Mouse (Mus musculus) CH12F3 (cell line): Measurements from ENCODE around the gene Ccer1.
"Not testable (repeated sequence)": the region's sequence is repeated elsewhere in the genome, so short reads cannot be mapped to it uniquely, and the experiment has no call there.

ENCODE experiments used
- in situ Hi-C: fragments of 300-500 bp; cut with MboI; formaldehyde crosslinking; loops from 2 replicates; pipeline ENCODE4 v1.14.3; 2020; ENCODE audit warnings: low sequenced_read_pairs

Gene Ccer1

GRCm38 (mm10) chr10:97692913-97693312, at the start of gene Ccer1:
Gene Ccer1 (plus strand): TSS chr10:97693059.
- in situ Hi-C loops: loop anchor here (25.0 kb wide), 1 partner anchor 331 kb away; no protein-coding TSS in a partner anchor

- in situ Hi-C loops: no loop called here
These were observed 49.1 kb upstream of the Ccer1 start, which contains the start of gene Epyc for GRCm38 (mm10) chr10:97643768-97644167. Gene Epyc (plus strand): TSS chr10:97644068.

- in situ Hi-C loops: no loop called here
These were observed 42.5 kb upstream of the Ccer1 start for GRCm38 (mm10) chr10:97650334-97650733.

GRCm38 (mm10) chr10:97659489-97659888, 33.4 kb upstream of the Ccer1 start:
- in situ Hi-C loops: no loop called here

GRCm38 (mm10) chr10:97668656-97669055, 24.2 kb upstream of the Ccer1 start:
- in situ Hi-C loops: no loop called here

GRCm38 (mm10) chr10:97670202-97670601, 22.7 kb upstream of the Ccer1 start:
- in situ Hi-C loops: no loop called here

GRCm38 (mm10) chr10:97673239-97673638, 19.6 kb upstream of the Ccer1 start:
- in situ Hi-C loops: no loop called here

- in situ Hi-C loops: loop anchor here (25.0 kb wide), 1 partner anchor 321 kb away; no protein-coding TSS in a partner anchor
These were observed 9.9 kb upstream of the Ccer1 start for GRCm38 (mm10) chr10:97682981-97683380.

- in situ Hi-C loops: loop anchor here (25.0 kb wide), 1 partner anchor 325 kb away; no protein-coding TSS in a partner anchor
These were observed 5.7 kb upstream of the Ccer1 start for GRCm38 (mm10) chr10:97687198-97687597.

GRCm38 (mm10) chr10:97689425-97689824, 3.4 kb upstream of the Ccer1 start:
- in situ Hi-C loops: loop anchor here (25.0 kb wide), 1 partner anchor 327 kb away; no protein-coding TSS in a partner anchor

- in situ Hi-C loops: loop anchor here (25.0 kb wide), 1 partner anchor 331 kb away; no protein-coding TSS in a partner anchor
These were observed 708 bp downstream of the Ccer1 start for GRCm38 (mm10) chr10:97693398-97694135.

- in situ Hi-C loops: no loop called here
These were observed 9.5 kb downstream of the Ccer1 start for GRCm38 (mm10) chr10:97702321-97702720.

- in situ Hi-C loops: no loop called here
These were observed 11.7 kb downstream of the Ccer1 start for GRCm38 (mm10) chr10:97704562-97704961.

- in situ Hi-C loops: no loop called here
These were observed 19.8 kb downstream of the Ccer1 start for GRCm38 (mm10) chr10:97712687-97713086.

- in situ Hi-C loops: no loop called here
These were observed 21.7 kb downstream of the Ccer1 start for GRCm38 (mm10) chr10:97714584-97714983.

GRCm38 (mm10) chr10:97715289-97715906, 22.5 kb downstream of the Ccer1 start:
- in situ Hi-C loops: no loop called here

- in situ Hi-C loops: no loop called here
These were observed 24.4 kb downstream of the Ccer1 start for GRCm38 (mm10) chr10:97717233-97717632.

GRCm38 (mm10) chr10:97718021-97718420, 25.2 kb downstream of the Ccer1 start:
- in situ Hi-C loops: no loop called here

- in situ Hi-C loops: no loop called here
These were observed 27.8 kb downstream of the Ccer1 start for GRCm38 (mm10) chr10:97720625-97721024.

- in situ Hi-C loops: no loop called here
These were observed 29.9 kb downstream of the Ccer1 start for GRCm38 (mm10) chr10:97722709-97723108.

GRCm38 (mm10) chr10:97725929-97726328, 33.1 kb downstream of the Ccer1 start:
- in situ Hi-C loops: no loop called here

GRCm38 (mm10) chr10:97726655-97727054, 33.8 kb downstream of the Ccer1 start, which contains the start of gene C030005K15Rik:
Gene C030005K15Rik (minus strand): TSS chr10:97726755.
- in situ Hi-C loops: not testable (repeated sequence)
